Mouse (Mus musculus): ENCODE measurements at regions not wholly inside any gene's neighbourhood (a gene's known extent, or its start where the extent isn't known, plus 50 kb on each side); places are given as distances from the start of the nearest gene placed in this dataset.
"Not testable (repeated sequence)": the region's sequence is repeated elsewhere in the genome, so short reads cannot be mapped to it uniquely, and the experiment has no call there.

GRCm38 (mm10) chr3:22296925-22297324 is 220.5 kb downstream of the Tbl1xr1 start:
- TF ChIP-seq CHD2 (IDR thresholded peaks at IDR 0.05; ENCODE audit: low read depth, low read length); ZC3H11A (IDR thresholded peaks at IDR 0.05; ENCODE audit: borderline replicate concordance, low read depth, low read length): not testable (repeated sequence)
- TF ChIP-seq MAFK (IDR thresholded peaks at IDR 0.05; ENCODE audit: insufficient read depth, low read depth, low read length): peak; percentile 52; the same call in 1 of the 2 replicates
